Comparison of ENCODE assay signal across 9 mouse cellular contexts in the genomic region with DNA sequence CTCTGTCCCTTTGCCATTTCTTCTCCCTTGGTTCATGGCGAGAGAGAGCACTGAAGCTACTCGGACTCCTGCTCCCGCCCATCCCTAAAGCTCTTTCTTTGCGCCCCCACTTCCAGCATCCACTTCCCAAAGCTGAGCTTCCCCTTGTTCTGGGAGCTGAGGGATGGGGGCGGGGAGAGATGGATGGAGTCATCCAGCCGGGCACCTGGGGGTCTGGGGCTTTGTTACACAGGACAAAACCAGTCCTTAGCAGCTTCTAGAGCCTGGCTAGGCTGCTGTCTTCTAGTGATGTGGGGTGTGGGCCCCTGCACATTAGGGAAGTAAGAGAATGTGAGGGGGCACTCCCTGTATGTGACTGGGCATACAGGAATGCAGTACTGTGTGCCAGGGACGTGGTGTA. TPM values are rescaled to one million over a fixed set of nuclear protein-coding genes. Genes with fewer than 3 reads are reported as not detected.
DNase-seq lines count a peak whose midpoint lies in the region; TF ChIP-seq lines count a peak whose summit lies in the region.
"Had no signal": no experiment of that assay in that cellular context is flagged by ENCODE, and none has a peak within 500 bp of the region (broad histone marks: within the 10 kb centered on the region; RNA-seq: fewer than 3 reads in every experiment).

No protein-coding gene starts in this region.

- peak; percentile 2 for DNase-seq in cerebellum, adult 11-12 months
- no peak for DNase-seq in cerebellum, adult 9-10 months
- DNase-seq in retina, postnatal 1 day: peak; percentile 62
- DNase-seq in retina, embryonic 14.5 days (ENCODE audit: low spot score): no peak
- DNase-seq in layer of hippocampus, adult 9-11 months: peak; percentile 19
- no peak for DNase-seq in T-cell, adult 2 months (ENCODE audit: low spot score)
- DNase-seq in adrenal gland, adult 8-10 months: no peak

- no peak for TF ChIP-seq CTCF in olfactory bulb, adult 2 months (IDR thresholded peaks at IDR 0.05; ENCODE audit: insufficient read depth, low read depth, low read length)

- H3K4me1 ChIP-seq in olfactory bulb, adult 2 months (ENCODE audit: control insufficient read depth, insufficient read depth, low read length): no peaks in the 10 kb centered on the region

- 14% methylated on average over 7 of the region's 7 CpGs for WGBS in olfactory bulb, adult 2 months

- H3K27ac ChIP-seq in olfactory bulb, adult 2 months (ENCODE audit: insufficient read depth, low read depth, low read length): peak overlapping the region; percentile 72; the same call in 1 of the 2 replicates

- H3K4me3 ChIP-seq in olfactory bulb, adult 2 months (ENCODE audit: insufficient read depth, low read depth, low read length): peak overlapping the region; percentile 70

- TF ChIP-seq POLR2A in olfactory bulb, adult 2 months (IDR thresholded peaks at IDR 0.05; ENCODE audit: insufficient read depth, low read depth, low read length): no peak

RNA-seq across cellular contexts. Expression of gene Pak3, which starts 0.5 kb away (rescaled TPM):
- not detected in 2 replicates for polyA plus RNA-seq in olfactory bulb, adult 2 months (2012; ENCODE audit: insufficient read depth, insufficient read length, low replicate concordance, missing spikeins)
- 10 to 100 TPM; 15.5 to 46.4 (median 34.2) TPM for total RNA-seq in adrenal gland, adult 8-10 months (2022)
- total RNA-seq: neutrophil, adult 5-6 weeks had no signal

Comparison
In these comparisons a context has a peak if more than half of its experiments do, and no peak if none do; other contexts are left out.
1. DNase-seq: peak in cerebellum, adult 11-12 months (single experiment), retina, postnatal 1 day (single experiment) and layer of hippocampus, adult 9-11 months (single experiment); none in cerebellum, adult 9-10 months (single experiment), retina, embryonic 14.5 days (single experiment), T-cell, adult 2 months (single experiment) and adrenal gland, adult 8-10 months (single experiment).